Mouse (Mus musculus): Measurements from ENCODE around the gene Psap.

- TF ChIP-seq CTCF (IDR thresholded peaks at IDR 0.05; ENCODE audit: borderline replicate concordance, extremely low read depth, insufficient read depth, insufficient read length): no peak
- TF ChIP-seq POLR2A (IDR thresholded peaks at IDR 0.05; ENCODE audit: borderline replicate concordance, extremely low read depth, insufficient read depth, insufficient read length, poor library complexity, severe bottlenecking): no peak
These were observed 57.6 kb downstream of the Psap start for GRCm38 (mm10) chr10:60335021-60335420.
